Mouse (Mus musculus): Measurements from ENCODE around the gene Dlg5. TPM values are rescaled to one million over a fixed set of nuclear protein-coding genes. Genes with fewer than 3 reads are reported as not detected.

The Dlg5 gene
- total RNA-seq, 2 experiments from 2014 or later = 24.5 to 26.6 TPM

GRCm38 (mm10) chr14:24232641-24233633, 12.8 kb downstream of the Dlg5 start:
- no peak for DNase-seq

- no peak for DNase-seq
Observed at GRCm38 (mm10) chr14:24228549-24228948, 17.2 kb downstream of the Dlg5 start.

GRCm38 (mm10) chr14:24227015-24227414, 18.7 kb downstream of the Dlg5 start:
- DNase-seq = no peak

- DNase-seq = no peak
Observed at GRCm38 (mm10) chr14:24226344-24226743, 19.4 kb downstream of the Dlg5 start.

GRCm38 (mm10) chr14:24222759-24223158, 23.0 kb downstream of the Dlg5 start:
- DNase-seq = no peak

- no peak for DNase-seq
Observed at GRCm38 (mm10) chr14:24222273-24222672, 23.4 kb downstream of the Dlg5 start.

GRCm38 (mm10) chr14:24217362-24217722, 28.4 kb downstream of the Dlg5 start:
- DNase-seq = no peak

GRCm38 (mm10) chr14:24216678-24217361, 28.9 kb downstream of the Dlg5 start:
- no peak for DNase-seq

- DNase-seq = no peak
Observed at GRCm38 (mm10) chr14:24216064-24216463, 29.7 kb downstream of the Dlg5 start.

- DNase-seq = no peak
Observed at GRCm38 (mm10) chr14:24214436-24214835, 31.3 kb downstream of the Dlg5 start.

GRCm38 (mm10) chr14:24213336-24213735, 32.4 kb downstream of the Dlg5 start:
- no peak for DNase-seq

- no peak for DNase-seq
Observed at GRCm38 (mm10) chr14:24212861-24213260, 32.9 kb downstream of the Dlg5 start.

- peak; percentile 36 for DNase-seq
Observed at GRCm38 (mm10) chr14:24207360-24207752, 38.4 kb downstream of the Dlg5 start.

GRCm38 (mm10) chr14:24206736-24207359, 38.9 kb downstream of the Dlg5 start:
- DNase-seq = no peak

- no peak for DNase-seq
Observed at GRCm38 (mm10) chr14:24206314-24206713, 39.4 kb downstream of the Dlg5 start.

GRCm38 (mm10) chr14:24205281-24205871, 40.3 kb downstream of the Dlg5 start:
- no peak for DNase-seq

GRCm38 (mm10) chr14:24203210-24203609, 42.5 kb downstream of the Dlg5 start:
- DNase-seq = no peak

GRCm38 (mm10) chr14:24200771-24201170, 44.9 kb downstream of the Dlg5 start:
- no peak for DNase-seq

GRCm38 (mm10) chr14:24199732-24200131, 46.0 kb downstream of the Dlg5 start:
- DNase-seq = peak; percentile 18

- no peak for DNase-seq
Observed at GRCm38 (mm10) chr14:24197865-24198264, 47.9 kb downstream of the Dlg5 start.

GRCm38 (mm10) chr14:24196947-24197346, 48.8 kb downstream of the Dlg5 start:
- DNase-seq = peak; percentile 61

GRCm38 (mm10) chr14:24190131-24190530, 55.6 kb downstream of the Dlg5 start:
- no peak for DNase-seq

GRCm38 (mm10) chr14:24189598-24189997, 56.1 kb downstream of the Dlg5 start:
- peak; percentile 57 for DNase-seq
